Mouse (Mus musculus) kidney, postnatal 0 days (tissue): ENCODE measurements around the gene Lbx2. TPM values are rescaled to one million over a fixed set of nuclear protein-coding genes. Genes with fewer than 3 reads are reported as not detected.

ENCODE experiments used
- ATAC-seq: fragments of 200-750 bp; cut with Nextera tagmentation; replicated peaks from 2 replicates; pipeline ENCODE4 v1.8.0; 2017; ENCODE audit warnings: low read depth, moderate number of reproducible peaks, moderate TSS enrichment, moderate library complexity; ENCODE audit not compliant: low FRiP score
- DNase-seq: peaks from one replicate; pipeline ENCODE4 v3.0.0-alpha.2; 2016; ENCODE audit warnings: low spot score
- H3K27ac ChIP-seq: fragments of 300-500 bp; sonication (generic); 2 replicates; pipeline ENCODE4 v1.5.1; 2014; ENCODE audit warnings: mild to moderate bottlenecking
- H3K27me3 ChIP-seq: fragments of 300-500 bp; sonication (generic); 2 replicates; pipeline ENCODE4 v1.6.1; 2014; ENCODE audit warnings: low read length, mixed read lengths; ENCODE audit not compliant: insufficient read depth
- H3K36me3 ChIP-seq: fragments of 300-500 bp; sonication (generic); 2 replicates; pipeline ENCODE4 v1.6.1; 2014; ENCODE audit warnings: low read length, mixed read lengths; ENCODE audit not compliant: insufficient read depth
- H3K4me1 ChIP-seq: fragments of 300-500 bp; sonication (generic); replicated peaks from 2 replicates; pipeline ENCODE4 v1.6.1; 2014; ENCODE audit warnings: antibody characterized with exemption, low read length, mixed read lengths; ENCODE audit not compliant: insufficient read depth
- H3K4me2 ChIP-seq: fragments of 300-500 bp; sonication (generic); 2 replicates; pipeline ENCODE4 v1.6.1; 2014; ENCODE audit warnings: mild to moderate bottlenecking, low read length, moderate library complexity, mixed read lengths
- H3K4me3 ChIP-seq: fragments of 300-500 bp; sonication (generic); replicated peaks from 2 replicates; pipeline ENCODE4 v1.5.1; 2014; ENCODE audit warnings: low read depth, low read length
- H3K9ac ChIP-seq: fragments of 300-500 bp; sonication (generic); 2 replicates; pipeline ENCODE4 v1.6.1; 2014; ENCODE audit warnings: low read depth, low read length
- H3K9me3 ChIP-seq: fragments of 300-500 bp; sonication (generic); replicated peaks from 2 replicates; pipeline ENCODE4 v1.6.1; 2016; ENCODE audit warnings: low read length, inconsistent platforms, mixed read lengths
- CTCF ChIP-seq: IDR thresholded peaks from 2 replicates; pipeline ENCODE4 v1.5.1; 2016; ENCODE audit warnings: antibody characterized with exemption, low read depth, mild to moderate bottlenecking, moderate library complexity
- WGBS: fragments of 180-500 bp; shearing (Covaris S2); extraction: QIAGEN DNeasy Blood & Tissue Kit; methylation state at CpG from one replicate; pipeline ENCODE4 v1.1.7; 2014; 5-methylcytosine and 5-hydroxymethylcytosine counted together
- polyA plus RNA-seq: library from polyadenylated mRNA; unstranded; fragments of >200 nt; fragmentation: Nextera tagmentation; extraction: Ambion mirVana; gene quantifications from 2 replicates; pipeline ENCODE4 v1.2.1, GENCODE M21; 2015

Gene Lbx2
- polyA plus RNA-seq, 1 experiment from 2014 or later: 4.8 TPM

GRCm38 (mm10) chr6:83120930-83121862, 35.0 kb downstream of the Lbx2 start, which contains the start of gene Wbp1:
TSS of gene Wbp1 (minus strand) at chr6:83121559.
- Histone ChIP-seq H3K9me3 (no peaks in the 10 kb centered on the region), H3K36me3 (0 out of 2 replicates have a peak, but pooled peaks cover 5% of the 10 kb centered on the region), H3K27me3 (no peaks in the 10 kb centered on the region), H3K4me2 (peak within 1 kb of the TSS; percentile 80), H3K27ac (peak within 1 kb of the TSS; percentile 93), H3K4me3 (peak within 1 kb of the TSS; percentile 68), H3K4me1 (peaks cover 43% of the 10 kb centered on the region), H3K9ac (peak within 1 kb of the TSS; percentile 73)
- DNase-seq (peak; percentile 100), ATAC-seq (peak; percentile 95)
- peak; percentile 3; the same call in 1 of the 2 replicates for TF ChIP-seq CTCF
- under 1% methylated on average over 38 of the region's 38 CpGs for WGBS

- Histone ChIP-seq H3K36me3 (0 out of 2 replicates have a peak, but pooled peaks cover 5% of the 10 kb centered on the region), H3K9ac (peak overlapping the region; percentile 67), H3K4me3 (peak overlapping the region; percentile 68), H3K4me2 (peak overlapping the region; percentile 80), H3K4me1 (peaks cover 38% of the 10 kb centered on the region), H3K27ac (peak overlapping the region; percentile 91), H3K27me3 (no peaks in the 10 kb centered on the region), H3K9me3 (no peaks in the 10 kb centered on the region)
- ATAC-seq: peak; percentile 1; the same call in 1 of the 2 replicates
- DNase-seq: peak; percentile 45
- under 1% methylated on average over 41 of the region's 52 CpGs for WGBS
- TF ChIP-seq CTCF: no peak
These were observed 35.9 kb downstream of the Lbx2 start for GRCm38 (mm10) chr6:83121863-83122710.

DNA sequence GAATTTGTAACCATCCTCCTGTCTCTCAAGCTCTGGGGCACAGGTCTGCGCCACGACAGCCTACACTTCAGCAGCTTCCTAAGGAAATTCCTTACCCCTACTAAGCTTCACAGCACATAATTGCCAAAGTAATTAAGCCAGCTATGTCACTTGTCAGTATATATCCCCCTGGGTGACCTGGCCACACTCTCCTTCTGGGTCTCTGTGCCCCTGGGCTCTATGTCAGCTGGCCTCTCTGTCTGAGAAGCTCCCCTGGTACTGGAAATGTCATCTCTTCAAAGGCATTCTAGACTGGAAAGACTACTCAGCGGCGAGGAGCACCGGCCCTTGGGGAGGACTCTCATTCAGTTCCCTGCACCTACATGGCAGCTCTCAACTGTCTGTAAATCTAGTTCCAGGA, 36.8 kb downstream of the Lbx2 start:
- 83% methylated on average over 5 of the region's 5 CpGs for WGBS
- Histone ChIP-seq H3K36me3 (0 out of 2 replicates have a peak, but pooled peaks cover 5% of the 10 kb centered on the region), H3K4me2 (no peak overlapping the region), H3K27me3 (no peaks in the 10 kb centered on the region), H3K4me1 (peaks cover 38% of the 10 kb centered on the region), H3K4me3 (no peak overlapping the region), H3K9me3 (no peaks in the 10 kb centered on the region), H3K27ac (no peak overlapping the region), H3K9ac (no peak overlapping the region)
- ATAC-seq (no peak), DNase-seq (no peak)
- TF ChIP-seq CTCF: no peak

GRCm38 (mm10) chr6:83124851-83125312, 38.7 kb downstream of the Lbx2 start:
- Histone ChIP-seq H3K4me3 (peak overlapping the region; percentile 67), H3K36me3 (no peaks in the 10 kb centered on the region), H3K4me2 (peak overlapping the region; percentile 95), H3K27ac (peak overlapping the region; percentile 47; the same call in 1 of the 2 replicates), H3K4me1 (peaks cover 31% of the 10 kb centered on the region), H3K9me3 (no peaks in the 10 kb centered on the region), H3K9ac (peak overlapping the region; percentile 58), H3K27me3 (no peaks in the 10 kb centered on the region)
- WGBS: under 1% methylated on average over 30 of the region's 30 CpGs
- DNase-seq (peak; percentile 96), ATAC-seq (peak; percentile 6; the same call in 1 of the 2 replicates)
- TF ChIP-seq CTCF: no peak

DNA sequence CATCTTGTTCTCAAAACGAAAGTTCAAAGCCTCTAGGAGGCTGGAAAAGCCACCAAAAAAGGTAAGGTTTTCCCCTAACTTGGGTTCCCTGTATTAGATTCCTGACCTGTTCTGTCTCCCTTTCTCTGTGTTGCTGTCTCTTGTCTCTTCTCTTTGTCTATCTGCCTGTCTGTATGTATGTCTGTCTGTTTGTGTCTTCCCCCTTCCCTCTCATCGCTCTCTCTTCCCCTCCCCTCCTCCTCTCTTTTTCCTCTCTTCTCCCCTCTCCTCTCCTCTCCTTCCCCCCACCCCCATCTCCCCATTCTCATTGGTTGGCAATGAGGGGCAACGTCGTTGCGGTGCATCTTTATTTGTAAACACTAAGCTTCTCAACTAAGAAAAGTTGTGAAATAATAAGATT, 39.2 kb downstream of the Lbx2 start, which contains the start of gene Ino80b:
Ino80b (minus strand) TSS at position 101 of the 400 bp plus-strand sequence.
- Histone ChIP-seq H3K27ac (peak within 1 kb of the TSS; percentile 47; the same call in 1 of the 2 replicates), H3K4me1 (peaks cover 26% of the 10 kb centered on the region), H3K4me3 (peak within 1 kb of the TSS; percentile 67), H3K36me3 (no peaks in the 10 kb centered on the region), H3K9me3 (no peaks in the 10 kb centered on the region), H3K27me3 (no peaks in the 10 kb centered on the region), H3K4me2 (peak within 1 kb of the TSS; percentile 95), H3K9ac (peak within 1 kb of the TSS; percentile 58)
- TF ChIP-seq CTCF: no peak
- ATAC-seq: no peak
- no peak for DNase-seq
- WGBS: 21% methylated on average over 5 of the region's 5 CpGs
